Mouse (Mus musculus) erythroblast, embryonic 14.5 days (primary cell): ENCODE results near the gene Hoxb9. TPM values are rescaled to one million over a fixed set of nuclear protein-coding genes. Genes with fewer than 3 reads are reported as not detected.

Source experiments
- H3K27me3 ChIP-seq: 2 replicates; pipeline ENCODE4 v1.6.1; 2012; ENCODE audit warnings: inconsistent platforms; ENCODE audit not compliant: control insufficient read depth
- H3K36me3 ChIP-seq: 2 replicates; pipeline ENCODE4 v1.6.1; 2012; ENCODE audit warnings: mild to moderate bottlenecking, inconsistent platforms; ENCODE audit not compliant: control insufficient read depth
- H3K4me1 ChIP-seq: 2 replicates; pipeline ENCODE4 v1.6.1; 2012; ENCODE audit warnings: inconsistent platforms; ENCODE audit not compliant: control insufficient read depth
- H3K4me3 ChIP-seq: replicated peaks from 2 replicates; pipeline ENCODE3; 2012; ENCODE audit warnings: moderate library complexity, mild to moderate bottlenecking, inconsistent platforms
- H3K9me3 ChIP-seq: 2 replicates; pipeline ENCODE4 v1.6.1; 2012; ENCODE audit warnings: low read length, inconsistent platforms, mixed read lengths; ENCODE audit not compliant: control insufficient read depth
- GATA1 ChIP-seq: IDR thresholded peaks from 2 replicates; pipeline ENCODE4 v1.6.1; 2012; ENCODE audit warnings: low read length, inconsistent platforms, mixed read lengths
- TAL1 ChIP-seq: IDR thresholded peaks from 3 replicates; pipeline ENCODE4 v1.6.1; 2012; ENCODE audit warnings: low read length, inconsistent platforms, mixed read lengths
- polyA plus RNA-seq: library from polyadenylated mRNA; stranded (reverse); fragments of >175 nt; gene quantifications from 2 replicates; pipeline ENCODE4 v1.2.3, GENCODE M21; 2012

The Hoxb9 gene
- polyA plus RNA-seq, 1 experiment: not detected

DNA sequence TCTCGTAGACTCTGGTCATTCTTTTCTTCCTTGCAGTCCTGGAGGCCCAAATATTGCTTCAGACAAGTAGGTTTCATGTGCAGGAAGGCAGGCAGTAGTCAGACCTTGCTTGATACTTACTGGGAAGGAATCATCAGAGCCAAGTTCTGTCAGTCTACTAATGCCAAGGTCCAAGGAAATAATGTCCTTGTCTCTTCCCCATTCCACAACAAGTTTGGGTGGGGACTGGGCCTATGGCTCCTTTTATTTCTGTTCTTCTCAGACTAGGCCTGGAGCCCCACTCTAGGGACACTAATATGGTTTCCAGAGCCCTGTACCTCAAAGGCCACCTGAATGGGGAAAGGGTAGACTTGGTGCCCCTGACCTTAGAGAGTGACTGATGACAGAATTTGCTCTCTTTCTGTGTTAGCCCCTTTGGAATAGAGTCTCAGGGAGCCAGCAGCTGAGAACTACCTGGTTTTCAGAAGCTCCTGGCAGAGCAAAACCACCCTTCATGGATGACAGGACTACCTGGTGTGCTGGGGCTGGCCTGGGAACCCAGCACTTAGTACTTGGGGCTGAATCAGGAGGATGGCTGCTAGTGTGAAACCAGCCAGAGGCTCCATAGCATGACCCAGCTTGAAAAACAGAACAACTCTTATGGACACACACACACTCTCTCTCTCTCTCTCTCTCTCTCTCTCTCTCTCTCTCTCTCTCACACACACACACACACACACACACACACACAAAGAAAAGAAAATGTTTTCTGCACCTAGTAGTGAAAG is 17.4 kb downstream of the Hoxb9 start:
- Histone ChIP-seq H3K36me3 (no peaks in the 10 kb centered on the region), H3K4me1 (no peaks in the 10 kb centered on the region), H3K27me3 (peaks cover 100% of the 10 kb centered on the region), H3K9me3 (no peaks in the 10 kb centered on the region), H3K4me3 (no peak overlapping the region)
- TF ChIP-seq GATA1 (no peak), TAL1 (no peak)

- Histone ChIP-seq H3K4me3 (no peak overlapping the region), H3K36me3 (no peaks in the 10 kb centered on the region), H3K27me3 (peaks cover 100% of the 10 kb centered on the region), H3K4me1 (no peaks in the 10 kb centered on the region), H3K9me3 (no peaks in the 10 kb centered on the region)
- TF ChIP-seq GATA1 (no peak), TAL1 (no peak)
These were observed 18.0 kb downstream of the Hoxb9 start for GRCm38 (mm10) chr11:96289293-96289692.

DNA sequence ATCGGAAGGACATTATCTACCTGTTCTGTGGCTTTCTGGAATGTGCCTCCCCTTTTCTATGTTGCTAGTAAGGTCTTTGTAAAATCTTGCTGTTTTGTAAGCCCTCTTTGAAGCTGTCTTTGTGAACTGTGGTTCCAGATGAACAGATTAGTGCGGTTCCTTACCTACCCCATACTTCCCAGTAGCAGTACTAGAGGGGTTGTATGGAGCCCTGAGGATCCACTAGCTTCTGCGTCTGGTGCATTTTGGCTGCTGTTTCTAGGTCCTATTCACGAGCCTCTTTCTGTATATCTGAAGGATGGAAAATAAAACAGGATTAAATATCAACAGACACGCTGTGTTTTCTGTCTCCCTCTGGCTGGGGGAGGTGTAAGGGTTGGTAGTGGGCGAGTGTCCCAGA is 18.6 kb downstream of the Hoxb9 start:
- Histone ChIP-seq H3K36me3 (no peaks in the 10 kb centered on the region), H3K4me3 (no peak overlapping the region), H3K9me3 (no peaks in the 10 kb centered on the region), H3K4me1 (no peaks in the 10 kb centered on the region), H3K27me3 (peaks cover 100% of the 10 kb centered on the region)
- TF ChIP-seq TAL1 (no peak), GATA1 (no peak)

DNA sequence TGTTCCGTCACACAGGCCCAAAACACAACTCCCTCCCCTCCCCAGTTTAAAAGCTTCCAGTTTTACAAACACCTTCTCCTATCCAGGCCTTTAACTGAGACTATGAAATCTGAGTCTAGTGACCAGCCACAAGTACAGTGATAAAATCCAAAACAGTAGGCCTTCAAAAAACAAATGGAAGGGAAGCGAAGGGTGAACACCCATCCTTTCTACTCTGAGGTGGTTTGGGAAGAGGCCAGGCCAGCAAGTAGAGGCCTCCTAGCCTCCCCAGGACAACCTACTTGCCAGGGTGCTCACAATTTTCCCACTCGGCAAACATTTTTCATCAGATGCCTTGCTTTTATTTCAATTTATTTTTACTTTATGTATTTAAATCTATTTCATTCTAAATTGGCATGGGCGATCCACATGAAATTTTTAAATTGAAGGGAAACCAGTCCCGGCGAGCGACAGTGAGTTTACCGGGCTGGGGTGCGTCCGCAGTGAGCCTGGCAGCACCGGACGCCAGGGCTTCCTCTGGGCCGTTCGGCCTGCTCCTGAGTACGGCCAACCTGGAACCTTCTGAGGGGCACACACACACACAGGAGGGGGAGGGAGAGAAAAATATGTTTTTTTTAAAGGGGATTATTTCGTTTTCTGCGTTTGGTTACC is 19.6 kb downstream of the Hoxb9 start:
- H3K4me1 ChIP-seq: no peaks in the 10 kb centered on the region
- no peak overlapping the region for H3K4me3 ChIP-seq
- no peaks in the 10 kb centered on the region for H3K36me3 ChIP-seq
- no peak for TF ChIP-seq GATA1
- no peak for TF ChIP-seq TAL1
- peaks cover 100% of the 10 kb centered on the region for H3K27me3 ChIP-seq
- H3K9me3 ChIP-seq: no peaks in the 10 kb centered on the region

DNA sequence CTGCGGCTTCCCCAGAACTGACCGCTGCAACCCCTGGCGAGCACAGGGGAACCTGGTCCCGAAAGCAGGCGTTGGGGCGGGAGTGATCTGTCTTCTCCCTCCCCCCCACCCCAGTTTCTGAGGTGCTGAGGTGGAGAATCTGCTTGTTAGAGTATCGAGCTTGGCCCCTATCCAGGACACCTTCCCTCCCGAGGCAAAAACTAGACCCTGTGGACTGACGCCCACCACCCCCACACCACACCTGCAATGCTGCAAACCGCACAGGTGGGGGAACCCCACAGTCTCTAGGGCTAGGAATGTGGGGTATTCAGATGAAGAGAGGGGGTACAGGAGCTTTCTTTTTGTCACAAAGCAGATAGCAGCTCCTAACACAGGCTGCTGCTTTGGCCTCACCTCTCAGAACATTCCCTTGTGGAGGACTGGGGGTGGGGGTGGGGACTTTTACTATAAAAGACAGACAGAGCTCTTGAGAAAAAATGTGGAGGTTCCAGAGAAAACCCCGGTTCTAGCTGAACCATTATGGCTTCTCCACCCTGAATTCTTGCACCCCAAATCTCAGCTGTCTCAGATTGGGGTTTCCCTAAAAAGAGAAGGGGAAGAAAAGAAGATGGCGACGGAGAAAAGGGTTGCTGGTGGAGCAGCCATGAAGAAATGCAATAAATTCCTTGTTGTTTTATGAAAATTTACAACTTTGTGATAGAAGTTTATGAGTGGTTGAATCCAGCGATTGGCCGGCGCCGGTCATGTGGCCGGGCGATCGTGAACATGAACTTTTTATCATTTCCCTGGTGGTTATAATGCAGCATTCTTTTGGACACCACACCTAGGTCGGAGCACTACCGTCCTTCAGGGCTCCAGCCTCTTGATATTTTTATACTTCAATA is 20.7 kb downstream of the Hoxb9 start, which contains the start of gene Hoxb6:
TSS of gene Hoxb6 (plus strand) at position 796 of the 884 bp plus-strand sequence.
- Histone ChIP-seq H3K4me1 (no peaks in the 10 kb centered on the region), H3K27me3 (peaks cover 100% of the 10 kb centered on the region), H3K4me3 (no peak within 1 kb of the TSS), H3K9me3 (no peaks in the 10 kb centered on the region), H3K36me3 (no peaks in the 10 kb centered on the region)
- TF ChIP-seq GATA1: no peak
- TF ChIP-seq TAL1: no peak

GRCm38 (mm10) chr11:96292565-96293301 is 21.5 kb downstream of the Hoxb9 start:
- H3K27me3 ChIP-seq: peaks cover 100% of the 10 kb centered on the region
- no peaks in the 10 kb centered on the region for H3K4me1 ChIP-seq
- no peaks in the 10 kb centered on the region for H3K9me3 ChIP-seq
- no peak overlapping the region for H3K4me3 ChIP-seq
- no peaks in the 10 kb centered on the region for H3K36me3 ChIP-seq
- TF ChIP-seq GATA1 (no peak), TAL1 (no peak)

DNA sequence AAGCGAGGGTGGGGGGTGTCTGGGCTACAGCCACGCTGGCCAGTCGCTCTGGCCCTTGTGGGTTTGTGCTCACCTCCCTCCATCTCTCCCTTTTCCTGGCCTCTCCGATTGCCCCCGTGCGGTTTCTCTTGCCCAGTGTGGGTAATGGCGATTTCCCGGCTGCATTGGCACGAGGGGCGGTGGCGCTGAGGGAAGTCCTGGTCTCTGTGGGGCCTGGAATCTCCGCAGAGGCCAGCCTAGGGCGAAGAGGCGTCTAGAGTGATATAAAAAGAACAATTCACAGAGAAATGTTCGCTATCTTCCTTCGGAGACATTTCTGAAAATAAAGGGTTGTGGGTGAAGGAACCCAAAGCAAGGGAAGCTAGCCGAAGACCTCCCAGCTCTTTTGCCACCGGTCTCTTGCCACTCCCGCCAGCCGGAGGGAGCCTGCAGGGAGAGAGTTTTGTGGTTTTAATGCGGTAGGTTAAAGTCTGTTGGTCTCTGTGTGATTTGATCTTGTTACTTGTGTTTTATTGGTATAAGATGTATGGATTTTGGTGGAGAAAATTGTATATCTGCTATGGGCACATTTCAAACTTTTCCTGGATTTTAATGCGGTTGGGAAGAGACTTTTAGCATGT is 22.2 kb downstream of the Hoxb9 start:
- Histone ChIP-seq H3K27me3 (peaks cover 100% of the 10 kb centered on the region), H3K9me3 (no peaks in the 10 kb centered on the region), H3K4me1 (no peaks in the 10 kb centered on the region), H3K36me3 (no peaks in the 10 kb centered on the region), H3K4me3 (no peak overlapping the region)
- TF ChIP-seq GATA1: no peak
- TF ChIP-seq TAL1: no peak
